Mouse (Mus musculus): ENCODE results near the gene Pknox2. TPM values are rescaled to one million over a fixed set of nuclear protein-coding genes. Genes with fewer than 3 reads are reported as not detected.

Gene Pknox2
- total RNA-seq, 1 experiment from 2014 or later, result not detected

- ATAC-seq (replicated peaks; ENCODE audit: insufficient number of reproducible peaks, low FRiP score, low TSS enrichment, poor library complexity, severe bottlenecking), result no peak
Observed at GRCm38 (mm10) chr9:36970651-36971050, 176.6 kb downstream of the Pknox2 start.

- no peak for ATAC-seq (replicated peaks; ENCODE audit: insufficient number of reproducible peaks, low FRiP score, low TSS enrichment, poor library complexity, severe bottlenecking)
Observed at GRCm38 (mm10) chr9:36969131-36969530, 178.1 kb downstream of the Pknox2 start.

DNA sequence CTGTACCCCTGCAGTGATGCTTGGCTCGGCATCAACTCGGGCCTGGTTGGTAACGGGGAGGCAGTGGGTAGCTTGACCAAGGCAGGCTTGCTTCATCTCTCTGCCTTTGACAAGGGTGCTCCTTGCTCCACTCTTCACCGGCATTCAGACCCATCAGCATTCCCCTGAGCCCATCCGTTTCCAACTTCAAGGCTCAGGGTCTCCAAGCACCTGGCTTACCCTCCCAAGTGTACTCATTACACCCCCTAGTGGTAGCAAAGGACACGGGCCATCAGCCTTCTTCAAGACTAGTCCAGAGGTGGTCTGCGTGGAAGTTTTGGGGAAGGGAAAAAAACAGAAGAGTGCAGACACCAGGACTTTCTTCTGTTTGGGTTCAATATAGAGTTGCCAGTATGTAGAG is 178.5 kb downstream of the Pknox2 start:
- ATAC-seq (replicated peaks; ENCODE audit: insufficient number of reproducible peaks, low FRiP score, low TSS enrichment, poor library complexity, severe bottlenecking), result no peak

GRCm38 (mm10) chr9:36968236-36968635 is 179.0 kb downstream of the Pknox2 start:
- ATAC-seq (replicated peaks; ENCODE audit: insufficient number of reproducible peaks, low FRiP score, low TSS enrichment, poor library complexity, severe bottlenecking), result no peak

- ATAC-seq (replicated peaks; ENCODE audit: insufficient number of reproducible peaks, low FRiP score, low TSS enrichment, poor library complexity, severe bottlenecking), result no peak
Observed at GRCm38 (mm10) chr9:36965720-36966119, 181.5 kb downstream of the Pknox2 start.

DNA sequence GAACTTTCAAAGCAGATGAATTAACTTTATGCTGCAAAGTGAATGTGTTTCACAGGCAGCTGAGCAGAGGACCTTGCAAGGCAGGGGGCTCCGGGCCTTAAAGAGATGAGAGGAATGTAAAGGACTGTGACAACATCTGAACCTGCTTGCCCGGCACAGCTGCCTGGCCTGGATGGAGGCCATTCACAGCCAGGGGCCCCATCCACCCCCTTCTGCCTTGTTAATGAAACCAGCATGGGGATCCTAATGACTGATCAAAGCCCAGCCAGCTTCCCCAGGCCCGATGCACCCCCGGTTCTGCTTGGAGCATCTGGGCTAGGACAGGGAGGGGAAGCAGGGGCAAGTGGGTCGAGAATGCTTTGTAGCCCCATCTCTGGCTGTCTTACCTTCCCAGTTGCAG is 183.0 kb downstream of the Pknox2 start:
- ATAC-seq (replicated peaks; ENCODE audit: insufficient number of reproducible peaks, low FRiP score, low TSS enrichment, poor library complexity, severe bottlenecking), result no peak

- no peak for ATAC-seq (replicated peaks; ENCODE audit: insufficient number of reproducible peaks, low FRiP score, low TSS enrichment, poor library complexity, severe bottlenecking)
Observed at GRCm38 (mm10) chr9:36963512-36963911, 183.7 kb downstream of the Pknox2 start.

DNA sequence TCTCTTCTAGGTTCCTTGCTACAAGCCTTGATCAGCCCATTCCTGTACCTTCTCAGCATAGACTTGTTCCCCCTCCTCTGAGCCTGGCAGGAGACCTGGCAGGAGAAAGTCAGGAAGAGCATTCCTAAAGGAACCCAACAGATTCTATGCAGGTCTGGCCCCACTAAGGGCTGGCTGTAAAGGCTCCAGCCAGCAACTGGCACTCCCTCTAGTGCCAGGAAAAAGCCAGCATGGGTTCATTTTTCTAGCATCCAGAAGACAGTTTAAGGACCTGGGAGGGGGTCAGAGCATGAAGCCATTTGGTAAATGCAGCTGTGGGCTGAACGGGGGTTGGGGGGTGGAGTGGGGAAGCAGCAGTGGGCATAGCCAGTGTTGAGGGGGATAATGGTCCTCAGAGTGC is 185.3 kb downstream of the Pknox2 start:
- ATAC-seq (replicated peaks; ENCODE audit: insufficient number of reproducible peaks, low FRiP score, low TSS enrichment, poor library complexity, severe bottlenecking), result no peak

DNA sequence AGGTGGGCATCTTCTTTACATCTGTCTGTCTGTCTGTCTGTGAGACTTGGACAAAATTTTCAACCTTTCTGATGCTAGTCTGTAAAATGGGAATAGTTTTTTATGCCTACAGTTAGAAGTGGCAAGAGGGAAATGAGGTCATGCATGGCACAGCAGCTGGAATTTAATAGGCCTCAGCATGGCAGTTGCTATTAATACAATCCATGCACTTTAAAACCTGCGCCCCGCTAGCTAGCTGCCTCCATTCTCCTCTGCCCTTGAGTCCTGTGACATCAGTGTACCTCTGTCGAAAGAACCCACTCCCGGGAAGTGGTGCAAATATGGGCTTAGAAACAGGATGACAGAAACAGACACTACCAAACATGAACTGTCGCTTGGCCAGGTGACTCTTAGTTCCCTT is 186.1 kb downstream of the Pknox2 start:
- no peak for ATAC-seq (replicated peaks; ENCODE audit: insufficient number of reproducible peaks, low FRiP score, low TSS enrichment, poor library complexity, severe bottlenecking)

DNA sequence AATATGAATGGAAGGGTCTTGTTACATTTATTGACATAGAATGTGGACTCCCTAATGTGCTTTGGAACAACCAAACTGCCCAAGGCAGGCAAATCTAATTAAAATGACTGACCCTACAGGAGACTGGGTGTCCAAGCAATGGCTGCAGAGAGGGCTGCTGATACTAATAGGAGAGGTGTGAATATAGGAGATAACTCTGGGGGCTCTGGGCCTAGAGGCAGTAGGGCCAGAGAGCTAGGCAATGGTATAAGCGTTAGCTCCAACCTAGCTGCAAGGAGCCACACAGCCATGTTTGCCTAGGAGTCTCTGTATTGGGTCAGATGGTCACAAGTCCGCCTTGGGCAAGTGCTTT is 196.1 kb downstream of the Pknox2 start:
- no peak for ATAC-seq (replicated peaks; ENCODE audit: insufficient number of reproducible peaks, low FRiP score, low TSS enrichment, poor library complexity, severe bottlenecking)

GRCm38 (mm10) chr9:36950271-36951132 is 196.7 kb downstream of the Pknox2 start:
- no peak for ATAC-seq (replicated peaks; ENCODE audit: insufficient number of reproducible peaks, low FRiP score, low TSS enrichment, poor library complexity, severe bottlenecking)

GRCm38 (mm10) chr9:36948181-36948580 is 199.0 kb downstream of the Pknox2 start:
- ATAC-seq (replicated peaks; ENCODE audit: insufficient number of reproducible peaks, low FRiP score, low TSS enrichment, poor library complexity, severe bottlenecking), result no peak

GRCm38 (mm10) chr9:36947056-36947694 is 200.0 kb downstream of the Pknox2 start:
- no peak for ATAC-seq (replicated peaks; ENCODE audit: insufficient number of reproducible peaks, low FRiP score, low TSS enrichment, poor library complexity, severe bottlenecking)

DNA sequence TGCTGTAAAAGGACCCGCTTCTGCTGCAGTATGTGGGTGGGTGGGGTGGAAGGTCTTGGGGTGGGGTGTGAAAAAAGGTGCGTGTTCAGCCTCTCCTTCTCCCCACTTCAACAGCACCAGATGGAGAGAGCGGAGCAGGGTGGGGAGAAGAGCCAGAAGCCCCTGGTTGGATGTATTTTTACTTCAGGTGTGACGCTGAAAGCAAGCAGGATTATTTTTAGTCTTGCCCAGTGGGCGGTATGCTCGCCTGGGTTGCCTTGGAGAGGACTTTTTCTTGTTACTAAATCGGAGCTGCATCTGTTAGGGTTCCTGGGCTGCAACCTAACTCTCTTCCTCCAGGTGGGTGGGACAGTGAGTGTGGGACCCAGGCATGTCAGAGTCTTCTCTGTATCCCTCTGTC is 202.4 kb downstream of the Pknox2 start:
- no peak for ATAC-seq (replicated peaks; ENCODE audit: insufficient number of reproducible peaks, low FRiP score, low TSS enrichment, poor library complexity, severe bottlenecking)

- ATAC-seq (replicated peaks; ENCODE audit: insufficient number of reproducible peaks, low FRiP score, low TSS enrichment, poor library complexity, severe bottlenecking), result no peak
Observed at GRCm38 (mm10) chr9:36942561-36942960, 204.6 kb downstream of the Pknox2 start.

DNA sequence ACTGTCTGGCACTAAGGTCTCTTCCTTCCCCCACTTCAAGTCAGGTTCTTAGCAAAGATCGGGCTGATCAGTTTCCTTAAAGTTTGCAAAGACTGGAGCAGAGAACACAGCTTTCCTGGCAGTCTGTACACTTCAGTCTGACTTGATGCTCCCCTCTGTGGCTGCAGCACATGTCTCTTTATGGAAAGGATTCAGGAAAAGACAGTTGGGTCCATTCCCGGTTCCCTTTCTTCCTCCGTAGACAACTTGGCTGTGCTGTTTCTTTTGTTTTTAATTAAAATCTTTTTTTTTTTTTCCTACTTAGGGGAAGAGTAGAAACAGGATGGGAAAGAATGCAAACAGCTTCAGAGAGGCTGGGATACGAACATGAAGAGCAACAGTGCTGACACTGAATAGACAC is 205.1 kb downstream of the Pknox2 start:
- ATAC-seq (replicated peaks; ENCODE audit: insufficient number of reproducible peaks, low FRiP score, low TSS enrichment, poor library complexity, severe bottlenecking), result no peak

- no peak for ATAC-seq (replicated peaks; ENCODE audit: insufficient number of reproducible peaks, low FRiP score, low TSS enrichment, poor library complexity, severe bottlenecking)
Observed at GRCm38 (mm10) chr9:36941565-36941964, 205.6 kb downstream of the Pknox2 start.

GRCm38 (mm10) chr9:36938601-36939078 is 208.6 kb downstream of the Pknox2 start:
- ATAC-seq (replicated peaks; ENCODE audit: insufficient number of reproducible peaks, low FRiP score, low TSS enrichment, poor library complexity, severe bottlenecking), result no peak

DNA sequence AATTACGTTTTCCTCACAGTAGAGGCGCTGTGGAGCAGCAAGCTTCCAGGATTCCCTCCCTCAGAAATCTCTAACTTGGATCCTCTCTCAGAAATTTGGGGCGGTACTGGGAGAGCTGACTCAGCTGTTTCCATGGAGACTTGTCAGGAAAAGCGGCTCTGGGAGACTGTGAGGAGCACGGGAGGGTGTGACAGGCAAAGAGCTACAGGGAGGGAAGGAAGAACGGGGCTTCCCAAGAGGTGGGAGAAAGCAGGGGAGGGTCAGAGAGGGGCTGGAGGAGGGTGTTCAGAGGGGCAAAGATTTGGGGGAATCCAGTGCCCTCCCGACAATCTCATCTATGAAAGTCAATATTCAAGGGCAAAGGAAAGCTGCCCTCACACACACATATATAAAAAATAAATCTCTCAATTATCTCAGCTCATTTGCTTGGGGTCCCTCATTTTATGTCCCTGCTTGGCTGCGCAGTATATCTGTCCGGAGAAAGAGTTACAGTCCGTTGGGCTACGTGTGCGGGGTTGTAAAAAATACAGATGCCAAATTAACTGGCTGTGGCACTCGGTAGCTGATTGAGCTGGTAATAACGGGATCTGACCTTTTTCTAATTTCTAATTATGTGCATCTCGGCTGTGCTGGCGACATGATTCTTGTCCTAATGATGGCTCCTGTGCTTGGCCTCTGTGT is 213.3 kb downstream of the Pknox2 start:
- no peak for ATAC-seq (replicated peaks; ENCODE audit: insufficient number of reproducible peaks, low FRiP score, low TSS enrichment, poor library complexity, severe bottlenecking)

All from monocyte, adult 5-6 weeks (primary cell).